Mouse (Mus musculus) limb, embryonic 14.5 days (tissue): ENCODE measurements around the gene Kcnj5. TPM values are rescaled to one million over a fixed set of nuclear protein-coding genes. Genes with fewer than 3 reads are reported as not detected.

Experiments
- ATAC-seq: fragments of 200-750 bp; cut with Nextera tagmentation; 2 replicates; pipeline ENCODE4 v1.8.0; 2017; ENCODE audit warnings: low read depth, moderate number of reproducible peaks, moderate TSS enrichment; ENCODE audit not compliant: low FRiP score
- DNase-seq: peaks from one replicate; pipeline ENCODE4 v3.0.0-alpha.2; 2015; ENCODE audit warnings: low spot score
- H3K27ac ChIP-seq: fragments of 300-500 bp; sonication (generic); replicated peaks from 2 replicates; pipeline ENCODE4 v1.5.1; 2014; ENCODE audit warnings: low read depth, mild to moderate bottlenecking, low read length, moderate library complexity, mixed read lengths
- H3K27me3 ChIP-seq: fragments of 300-500 bp; sonication (generic); 2 replicates; pipeline ENCODE4 v1.6.1; 2014; ENCODE audit warnings: low read length, mixed read lengths; ENCODE audit not compliant: control insufficient read depth, insufficient read depth
- H3K36me3 ChIP-seq: fragments of 300-500 bp; sonication (generic); 2 replicates; pipeline ENCODE4 v1.6.1; 2014; ENCODE audit warnings: mild to moderate bottlenecking, low read length, moderate library complexity, mixed read lengths; ENCODE audit not compliant: control insufficient read depth, insufficient read depth
- H3K4me1 ChIP-seq: fragments of 300-500 bp; sonication (generic); 2 replicates; pipeline ENCODE4 v1.6.1; 2014; ENCODE audit warnings: antibody characterized with exemption, low read length, mixed read lengths; ENCODE audit not compliant: control insufficient read depth, insufficient read depth
- H3K4me2 ChIP-seq: fragments of 300-500 bp; sonication (generic); replicated peaks from 2 replicates; pipeline ENCODE4 v1.6.1; 2014; ENCODE audit warnings: low read depth, mild to moderate bottlenecking, low read length, moderate library complexity; ENCODE audit not compliant: severe bottlenecking
- H3K4me3 ChIP-seq: fragments of 300-500 bp; sonication (generic); replicated peaks from 2 replicates; pipeline ENCODE4 v1.5.1; 2014; ENCODE audit warnings: low read length
- H3K9ac ChIP-seq: fragments of 300-500 bp; sonication (generic); 2 replicates; pipeline ENCODE4 v1.6.1; 2014; ENCODE audit warnings: mild to moderate bottlenecking, low read depth, low read length, moderate library complexity; ENCODE audit not compliant: severe bottlenecking
- H3K9me3 ChIP-seq: fragments of 300-500 bp; sonication (generic); 2 replicates; pipeline ENCODE4 v1.6.1; 2016; ENCODE audit warnings: low read length; ENCODE audit not compliant: control insufficient read depth
- POLR2A ChIP-seq: fragments of 200-500 bp; IDR thresholded peaks from 2 replicates; pipeline ENCODE4 v1.8.0; 2012; ENCODE audit warnings: inconsistent platforms, mild to moderate bottlenecking, moderate library complexity, borderline replicate concordance; ENCODE audit not compliant: insufficient read depth, insufficient read length; ENCODE audit errors: extremely low read depth
- WGBS: fragments of 180-500 bp; shearing (Covaris S2); extraction: QIAGEN DNeasy Blood & Tissue Kit; methylation state at CpG from one replicate; pipeline ENCODE4 v1.1.7; 2014; 5-methylcytosine and 5-hydroxymethylcytosine counted together
- polyA plus RNA-seq, 2 experiments: library from polyadenylated mRNA; depleted of rRNA in 1 of 2; stranded (reverse) in 1 of 2; unstranded in 1 of 2; fragments of >200 nt; fragmentation: Nextera tagmentation in 1 of 2; extraction: Ambion mirVana in 1 of 2; gene quantifications; 2 replicates each; pipeline versions ENCODE4 v1.2.1 to v1.2.3; 2012 to 2014

Gene Kcnj5
- polyA plus RNA-seq, 2 experiments = 0.04 TPM; not detected in 1

DNA sequence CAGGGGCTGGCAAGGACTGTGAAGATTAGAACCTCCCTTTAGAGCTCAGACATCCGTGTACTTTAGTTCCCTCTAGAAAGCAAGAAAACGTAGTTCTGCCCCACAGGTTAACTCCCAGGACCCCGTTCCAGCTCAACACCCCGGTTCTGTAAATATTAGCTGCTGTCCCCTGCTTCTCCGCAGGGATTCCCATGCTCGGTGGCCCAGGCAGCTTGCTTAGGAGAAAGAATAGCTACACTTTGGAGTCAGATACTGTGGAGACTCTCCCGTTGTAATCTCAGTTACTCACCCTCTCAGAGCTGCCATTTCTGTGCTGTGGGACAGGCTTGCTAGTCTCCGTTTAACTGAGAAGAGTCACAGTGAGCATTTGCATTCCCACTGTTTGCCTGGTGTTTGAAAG is 1.2 kb downstream of the Kcnj5 start:
- 22% methylated on average over 8 of the region's 8 CpGs for WGBS
- Histone ChIP-seq H3K4me1 (peaks cover 14% of the 10 kb centered on the region), H3K9ac (no peak overlapping the region), H3K4me3 (no peak overlapping the region), H3K9me3 (no peaks in the 10 kb centered on the region), H3K27me3 (peaks cover 43% of the 10 kb centered on the region), H3K36me3 (no peaks in the 10 kb centered on the region), H3K4me2 (no peak overlapping the region), H3K27ac (no peak overlapping the region)
- DNase-seq (no peak), ATAC-seq (no peak)
- no peak for TF ChIP-seq POLR2A

DNA sequence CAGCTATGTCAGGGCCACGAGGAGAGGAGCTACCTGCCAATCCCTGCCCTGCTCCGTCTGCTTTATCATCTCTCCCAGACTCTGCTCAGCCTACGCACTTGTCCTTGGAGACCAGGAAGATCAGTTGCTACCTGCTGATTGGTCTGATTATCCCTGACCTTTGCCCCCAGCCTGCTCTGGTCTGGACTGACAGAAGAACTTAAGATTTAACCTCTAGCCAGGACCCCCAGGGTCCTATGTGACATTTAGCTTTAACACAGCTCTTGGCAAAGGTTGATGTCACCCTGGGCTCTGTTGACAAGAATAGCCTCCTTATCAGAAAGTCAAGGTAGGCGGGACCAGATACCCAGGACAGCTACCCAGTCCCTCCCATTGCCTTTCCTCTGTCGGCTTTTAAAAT is 3.3 kb downstream of the Kcnj5 start:
- no peak overlapping the region for H3K4me2 ChIP-seq
- no peak for TF ChIP-seq POLR2A
- peaks cover 33% of the 10 kb centered on the region for H3K27me3 ChIP-seq
- 80% methylated on average over 5 of the region's 5 CpGs for WGBS
- H3K36me3 ChIP-seq = no peaks in the 10 kb centered on the region
- ATAC-seq (no peak), DNase-seq (no peak)
- H3K9me3 ChIP-seq = no peaks in the 10 kb centered on the region
- no peak overlapping the region for H3K9ac ChIP-seq
- no peaks in the 10 kb centered on the region for H3K4me1 ChIP-seq
- no peak overlapping the region for H3K27ac ChIP-seq
- no peak overlapping the region for H3K4me3 ChIP-seq

DNA sequence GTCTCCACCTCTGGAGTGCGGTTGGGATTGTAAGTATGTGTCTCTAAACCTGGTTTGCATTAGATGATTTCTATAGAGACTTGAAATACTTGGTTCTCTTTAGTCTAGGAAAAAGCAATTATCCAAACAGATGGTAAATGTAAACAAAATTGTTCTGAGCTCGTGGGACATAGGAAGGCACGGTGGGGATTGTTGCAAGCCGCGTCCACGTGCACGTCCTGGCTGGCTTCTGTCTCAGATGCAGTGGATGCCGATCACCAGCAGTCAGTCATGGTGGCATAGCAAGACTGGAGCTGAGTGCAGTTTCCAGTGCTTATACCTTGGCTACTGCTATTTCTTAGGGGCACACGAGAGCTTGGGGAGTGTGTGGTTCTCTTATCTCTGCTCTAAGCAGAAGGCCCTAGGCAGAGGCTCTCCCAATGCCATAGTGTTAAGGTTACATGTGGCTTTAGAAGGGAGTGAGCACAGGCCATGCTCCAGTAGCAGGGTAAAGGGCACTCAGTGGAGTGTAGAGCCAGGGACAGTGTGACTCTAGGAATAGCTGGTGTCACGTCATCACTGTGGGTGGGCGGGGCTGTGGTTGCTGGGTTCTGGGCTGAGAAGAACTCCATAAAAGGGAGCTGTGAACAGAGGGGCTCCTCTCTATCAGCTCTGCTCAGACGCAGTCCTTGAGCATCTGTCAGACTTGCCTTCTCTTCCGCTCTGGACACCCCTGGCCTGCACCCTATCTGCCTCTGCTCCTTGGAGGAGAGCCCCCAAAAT is 8.6 kb downstream of the Kcnj5 start:
- no peak overlapping the region for H3K9ac ChIP-seq
- no peak for TF ChIP-seq POLR2A
- H3K4me3 ChIP-seq = no peak overlapping the region
- ATAC-seq (no peak), DNase-seq (no peak)
- H3K36me3 ChIP-seq = no peaks in the 10 kb centered on the region
- 68% methylated on average over 13 of the region's 13 CpGs for WGBS
- H3K4me1 ChIP-seq = no peaks in the 10 kb centered on the region
- no peaks in the 10 kb centered on the region for H3K27me3 ChIP-seq
- no peaks in the 10 kb centered on the region for H3K9me3 ChIP-seq
- no peak overlapping the region for H3K27ac ChIP-seq
- no peak overlapping the region for H3K4me2 ChIP-seq

DNA sequence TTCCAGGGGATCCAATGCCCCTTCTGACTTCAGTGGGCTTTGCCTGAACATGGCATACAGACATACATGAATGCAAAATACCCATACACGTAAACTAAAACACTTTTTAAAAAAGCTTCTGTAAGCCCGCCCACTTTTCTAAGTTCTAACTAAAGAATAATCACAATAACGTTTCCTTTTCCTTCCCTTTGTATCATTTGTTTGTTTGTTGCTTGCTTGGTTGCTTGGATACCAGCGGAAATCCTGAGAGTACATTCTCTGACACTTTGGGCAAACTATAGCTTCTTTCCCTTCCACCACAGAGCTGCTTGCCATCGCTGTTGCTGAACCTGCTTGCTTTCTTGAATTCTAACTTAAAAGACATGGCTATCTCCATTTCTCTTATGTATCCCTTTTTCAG is 13.0 kb downstream of the Kcnj5 start:
- no peak overlapping the region for H3K4me2 ChIP-seq
- TF ChIP-seq POLR2A = no peak
- WGBS = 78% methylated on average over 5 of the region's 5 CpGs
- H3K27ac ChIP-seq = no peak overlapping the region
- H3K4me3 ChIP-seq = no peak overlapping the region
- DNase-seq (no peak), ATAC-seq (no peak)
- H3K9me3 ChIP-seq = no peaks in the 10 kb centered on the region
- no peak overlapping the region for H3K9ac ChIP-seq
- no peaks in the 10 kb centered on the region for H3K36me3 ChIP-seq
- H3K4me1 ChIP-seq = no peaks in the 10 kb centered on the region
- H3K27me3 ChIP-seq = no peaks in the 10 kb centered on the region

DNA sequence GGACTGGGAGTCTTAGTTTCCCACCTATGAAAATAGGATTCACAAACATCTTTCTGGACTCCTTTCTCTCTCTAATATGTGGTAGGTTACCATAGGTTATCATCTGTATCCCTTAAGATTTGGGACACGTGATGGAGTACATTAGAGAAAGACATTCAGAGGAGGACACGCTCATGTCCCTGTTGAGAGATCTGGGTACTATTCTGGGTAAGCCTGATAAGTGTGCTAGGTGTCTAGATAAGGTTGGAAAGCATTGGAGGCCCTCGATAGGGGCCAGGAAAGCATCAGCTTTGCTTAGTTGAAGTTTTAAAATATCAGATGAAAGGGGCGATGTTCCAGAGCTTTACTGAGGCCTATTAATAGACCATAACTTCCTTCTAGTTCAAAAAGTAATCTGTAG is 15.4 kb downstream of the Kcnj5 start:
- H3K9ac ChIP-seq = no peak overlapping the region
- no peaks in the 10 kb centered on the region for H3K4me1 ChIP-seq
- no peaks in the 10 kb centered on the region for H3K27me3 ChIP-seq
- no peak for ATAC-seq
- TF ChIP-seq POLR2A = no peak
- no peaks in the 10 kb centered on the region for H3K36me3 ChIP-seq
- H3K27ac ChIP-seq = no peak overlapping the region
- no peak for DNase-seq
- no peak overlapping the region for H3K4me2 ChIP-seq
- 91% methylated on average over 4 of the region's 4 CpGs for WGBS
- H3K9me3 ChIP-seq = no peaks in the 10 kb centered on the region
- H3K4me3 ChIP-seq = no peak overlapping the region

DNA sequence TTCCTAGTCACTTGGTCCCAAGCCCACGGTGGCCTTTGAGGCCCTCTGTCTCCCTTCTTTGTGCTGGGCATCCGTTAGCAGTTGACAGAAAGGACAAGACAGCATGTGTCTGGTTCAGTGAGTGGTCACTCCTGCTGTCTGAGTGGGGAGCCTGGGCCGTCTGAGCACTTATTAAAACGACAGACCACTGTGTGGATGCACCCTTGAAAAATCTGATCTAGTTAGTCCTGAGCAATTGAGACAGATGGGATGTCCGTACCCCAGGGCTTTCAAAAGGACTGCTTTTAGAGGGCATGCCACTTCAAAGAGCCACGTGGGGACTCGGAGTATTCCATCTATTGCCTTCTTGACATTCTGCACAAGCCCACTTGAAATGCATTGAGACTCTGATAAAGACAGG is 20.5 kb downstream of the Kcnj5 start:
- no peaks in the 10 kb centered on the region for H3K9me3 ChIP-seq
- H3K27me3 ChIP-seq = no peaks in the 10 kb centered on the region
- H3K36me3 ChIP-seq = no peaks in the 10 kb centered on the region
- no peak overlapping the region for H3K9ac ChIP-seq
- H3K4me1 ChIP-seq = no peaks in the 10 kb centered on the region
- TF ChIP-seq POLR2A = no peak
- WGBS = 51% methylated on average over 7 of the region's 7 CpGs
- DNase-seq (no peak), ATAC-seq (no peak)
- no peak overlapping the region for H3K4me3 ChIP-seq
- no peak overlapping the region for H3K4me2 ChIP-seq
- H3K27ac ChIP-seq = no peak overlapping the region
